Mouse (Mus musculus) small intestine, adult 2 months (tissue): ENCODE results near the gene Cflar.

Experiments
- CTCF ChIP-seq: fragments of 200-500 bp; IDR thresholded peaks from 2 replicates; pipeline ENCODE4 v1.5.1; 2012; ENCODE audit warnings: low read depth, mild to moderate bottlenecking, control low read depth, inconsistent platforms, low read length, moderate library complexity, mixed read lengths; ENCODE audit not compliant: insufficient replicate concordance, insufficient read length; ENCODE audit errors: extremely low read depth
- POLR2A ChIP-seq: fragments of 200-500 bp; IDR thresholded peaks from 2 replicates; pipeline ENCODE4 v1.6.1; 2012; ENCODE audit warnings: low read depth, mild to moderate bottlenecking, control low read depth, inconsistent platforms, low read length, moderate library complexity

DNA sequence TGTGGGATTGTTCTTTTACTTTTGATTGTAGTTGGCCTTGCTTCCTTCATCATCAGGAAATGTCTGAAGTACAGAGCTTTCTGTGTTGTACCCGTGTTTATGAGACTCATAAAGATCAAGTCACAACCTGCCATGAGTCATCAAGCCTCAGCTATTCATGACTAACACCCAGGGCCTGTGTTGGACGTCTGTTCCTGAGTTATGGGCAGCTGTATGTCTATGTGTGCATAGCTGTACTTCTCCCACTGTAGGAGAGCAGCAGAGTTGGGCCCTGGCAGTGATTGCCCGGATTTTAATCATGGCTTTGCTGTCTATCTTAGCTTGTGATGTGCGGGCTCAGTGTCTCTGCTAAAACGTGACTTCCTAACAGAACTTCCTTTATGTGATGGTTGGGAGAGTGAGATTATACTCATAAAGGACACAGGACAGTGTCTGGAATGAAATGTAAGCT is 31.3 kb downstream of the Cflar start:
- TF ChIP-seq CTCF = no peak
- no peak for TF ChIP-seq POLR2A
